Mouse (Mus musculus): Measurements from ENCODE around the gene Mmd.
"Not testable (repeated sequence)": the region's sequence is repeated elsewhere in the genome, so short reads cannot be mapped to it uniquely, and the experiment has no call there.

The Mmd gene

DNA sequence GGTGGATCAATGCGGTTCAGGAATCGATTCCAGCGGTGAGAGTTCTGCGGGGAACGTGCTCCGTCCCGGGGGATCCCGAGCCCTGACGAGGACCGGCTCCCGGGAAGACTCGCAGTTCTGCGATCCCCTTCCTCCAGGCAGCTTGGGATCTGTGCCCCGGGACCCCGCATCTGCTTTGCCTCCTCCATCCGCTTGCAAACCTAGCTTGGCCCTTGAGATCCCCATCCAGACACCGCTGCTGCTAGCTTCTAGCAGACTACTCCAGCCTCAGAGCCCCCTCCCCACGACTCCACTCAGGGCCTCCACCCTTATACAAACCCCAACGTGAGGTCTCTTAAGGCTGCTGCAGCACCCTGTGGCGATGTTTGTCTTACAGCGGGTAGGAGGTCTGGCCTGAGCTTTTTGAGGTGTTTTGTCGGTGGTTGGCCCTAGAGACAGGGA lies 465 bp downstream of the Mmd start:
- no peak for DNase-seq (ENCODE audit: low read depth, low spot score)

DNA sequence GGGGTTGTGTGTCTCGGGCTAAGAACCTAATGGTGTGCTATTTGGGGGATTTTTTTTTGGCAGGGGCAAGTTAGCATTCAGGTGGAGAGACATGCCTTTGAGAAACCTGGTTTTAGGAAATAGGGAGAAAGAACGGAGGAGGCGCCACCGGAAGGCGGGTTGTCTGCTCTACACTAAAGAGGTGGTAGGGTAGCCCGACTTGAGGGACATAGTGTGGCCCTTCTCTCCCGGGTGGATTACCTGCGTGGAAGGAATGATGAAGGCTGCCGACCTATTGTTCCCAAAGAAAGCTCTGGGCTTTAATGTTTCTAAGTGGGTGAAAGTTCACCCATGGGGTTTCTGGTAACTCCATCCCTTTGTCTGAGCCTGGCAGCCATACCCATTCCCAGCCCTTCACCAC lies 933 bp downstream of the Mmd start:
- DNase-seq (ENCODE audit: low read depth, low spot score) = no peak

DNA sequence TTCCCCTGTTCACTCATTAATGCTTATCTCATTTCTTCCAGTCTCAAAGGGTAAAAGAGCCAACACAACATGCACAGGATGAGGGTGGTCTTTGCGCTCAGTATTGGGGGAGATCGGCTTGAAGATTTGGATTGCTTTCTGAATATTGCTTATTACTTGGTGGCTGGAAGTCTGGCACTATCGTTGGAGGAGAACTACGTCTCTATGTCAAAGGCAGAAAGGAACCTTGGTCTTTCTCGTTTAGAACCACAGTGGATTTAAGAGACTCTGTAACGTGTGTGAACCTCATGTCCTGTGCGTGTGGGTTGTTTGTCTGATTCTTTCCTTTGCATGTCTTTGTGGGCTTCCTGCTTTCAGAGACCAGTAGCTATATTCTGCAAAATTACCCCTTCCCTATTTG lies 1.5 kb downstream of the Mmd start:
- no peak for DNase-seq (ENCODE audit: low read depth, low spot score)

DNA sequence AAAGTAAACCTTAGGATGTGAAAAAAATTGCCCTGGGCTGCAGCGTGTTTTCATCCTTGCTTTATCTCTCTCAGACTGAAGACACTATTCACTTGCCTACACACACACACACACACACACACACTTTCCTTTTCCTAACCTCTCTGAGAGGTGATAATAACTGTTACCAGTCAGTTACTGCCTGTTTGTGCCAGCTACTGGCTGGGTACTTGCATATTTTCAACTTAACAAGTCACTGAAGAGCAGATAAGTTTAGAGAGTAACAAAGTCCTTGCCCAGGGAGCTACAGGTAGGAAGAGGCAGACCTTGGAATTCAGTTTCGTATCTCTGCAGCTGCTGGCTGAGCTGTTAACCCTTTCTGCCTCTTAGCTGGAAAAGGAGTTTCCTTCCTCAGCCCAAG lies 2.7 kb downstream of the Mmd start:
- no peak for DNase-seq (ENCODE audit: low read depth, low spot score)

DNA sequence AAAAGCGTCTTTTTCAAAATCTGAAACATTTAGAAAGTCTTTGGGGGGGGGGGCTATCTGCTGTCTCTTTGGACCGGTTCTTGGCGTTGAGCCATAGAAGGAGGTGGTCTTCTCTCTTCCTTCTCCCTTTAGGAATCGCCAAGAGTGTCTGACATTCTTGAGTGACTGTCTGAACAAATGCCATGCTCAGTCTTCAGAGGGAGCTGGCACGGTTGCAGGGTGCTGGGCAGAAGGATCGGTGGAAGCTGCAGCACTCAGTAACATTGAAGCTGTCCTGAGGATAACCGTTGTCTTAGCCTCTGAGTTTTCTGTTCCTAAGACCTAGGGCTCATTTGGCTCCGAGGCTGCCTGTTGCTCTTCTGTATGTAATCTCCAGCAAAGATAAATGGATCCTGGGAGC lies 3.1 kb downstream of the Mmd start:
- DNase-seq (ENCODE audit: low read depth, low spot score) = no peak

DNA sequence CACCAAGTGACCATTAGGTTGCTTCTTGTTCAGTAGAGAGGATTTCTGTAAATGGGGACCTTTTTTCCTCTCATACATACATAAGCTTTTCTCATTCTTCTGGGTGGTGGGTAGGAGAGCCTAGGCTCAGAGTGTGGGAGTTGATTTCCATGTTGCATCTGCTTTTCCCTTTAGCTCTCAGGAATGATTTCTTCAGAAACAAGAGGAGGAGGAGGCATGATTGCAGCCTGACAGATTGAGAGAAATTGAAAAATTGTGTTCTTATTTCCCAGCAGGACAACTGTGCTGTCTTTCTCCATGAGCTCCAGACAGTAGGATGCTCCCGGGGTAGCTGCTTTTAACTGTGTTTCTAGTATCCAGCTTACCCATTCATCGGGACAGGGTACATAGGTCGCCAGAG lies 5.3 kb downstream of the Mmd start:
- peak; percentile 68 for DNase-seq (ENCODE audit: low read depth, low spot score)

DNA sequence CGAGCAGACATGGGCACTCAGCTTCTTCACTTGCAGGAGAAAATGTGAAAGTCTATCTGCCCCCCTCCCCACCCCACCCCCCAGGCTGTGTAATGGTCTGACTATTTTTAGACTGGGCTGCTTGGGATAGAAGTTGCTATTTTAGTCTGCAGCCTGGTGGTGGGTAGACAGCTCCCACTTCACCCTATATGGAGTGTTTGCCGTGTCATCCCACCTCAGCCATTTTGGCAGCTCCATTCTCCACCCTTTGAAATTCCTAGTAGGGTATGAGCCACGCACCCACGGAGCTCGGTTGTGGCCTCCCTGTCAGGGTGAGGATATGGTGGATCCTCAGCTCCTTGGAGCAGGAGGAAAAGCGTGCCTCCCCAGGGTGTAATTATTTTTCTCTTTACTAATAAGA lies 6.4 kb downstream of the Mmd start:
- no peak for DNase-seq (ENCODE audit: low read depth, low spot score)

DNA sequence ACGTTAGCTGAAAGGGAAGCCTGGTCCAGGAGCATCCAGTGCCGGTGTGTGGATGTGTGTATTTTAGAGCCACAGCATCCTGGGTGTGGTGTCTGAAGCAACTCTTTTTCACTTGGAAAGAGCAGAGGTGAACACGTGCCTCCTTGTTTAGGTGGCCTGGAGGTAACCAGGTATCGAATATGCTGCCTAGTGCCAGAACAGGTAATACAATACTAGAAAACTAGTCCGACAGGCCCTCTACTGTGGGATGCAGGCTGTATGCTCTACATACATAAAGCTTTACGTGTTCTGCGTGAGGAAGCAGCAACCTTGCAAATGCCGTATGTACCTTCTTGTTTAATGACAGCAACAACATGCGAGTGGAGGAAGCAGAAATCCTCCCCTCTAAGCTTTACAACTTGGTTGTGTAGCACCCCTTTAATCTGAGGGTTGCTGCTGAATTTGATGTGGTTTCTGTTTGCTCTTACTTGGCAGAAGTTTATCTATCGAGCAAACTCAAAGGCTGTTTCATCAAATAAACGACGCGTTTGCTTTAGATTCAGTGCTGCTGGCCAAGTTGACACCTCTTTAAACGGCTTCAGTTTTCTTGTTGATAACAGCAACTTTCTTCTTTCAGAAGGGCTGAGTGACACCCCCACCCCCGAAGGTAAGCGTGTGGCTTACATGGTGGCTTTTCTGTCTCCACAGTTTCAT lies 7.7 kb downstream of the Mmd start:
- DNase-seq (ENCODE audit: low read depth, low spot score) = no peak

DNA sequence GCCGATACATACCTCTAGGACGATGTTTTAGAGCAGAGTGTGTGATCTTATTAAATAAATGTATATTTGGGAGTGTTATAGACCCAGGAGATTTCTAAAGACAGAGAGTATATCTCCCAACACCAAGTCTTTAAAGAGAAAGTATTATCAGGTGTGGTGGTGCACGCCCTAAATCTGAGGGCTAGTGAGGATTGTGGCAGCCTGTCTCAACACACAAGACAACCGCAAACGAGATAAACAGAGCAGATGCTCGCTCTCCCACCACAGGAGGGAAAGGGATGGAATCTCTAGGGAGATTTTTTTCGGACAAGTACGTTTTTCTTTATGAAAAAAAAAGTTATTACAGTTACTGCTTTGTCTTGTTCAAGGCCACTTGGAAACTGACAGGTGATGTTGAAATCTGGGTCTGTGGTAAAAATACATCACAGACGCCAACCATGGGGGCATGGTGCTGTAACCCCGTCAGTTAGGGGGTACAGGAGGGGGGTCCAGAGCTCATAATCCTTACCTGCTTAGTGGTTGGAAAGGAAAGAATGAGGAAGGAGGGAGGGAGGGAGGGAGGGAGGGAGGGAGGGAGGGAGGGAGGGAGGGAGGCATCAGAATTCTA lies 9.2 kb downstream of the Mmd start:
- DNase-seq (ENCODE audit: low read depth, low spot score) = no peak

DNA sequence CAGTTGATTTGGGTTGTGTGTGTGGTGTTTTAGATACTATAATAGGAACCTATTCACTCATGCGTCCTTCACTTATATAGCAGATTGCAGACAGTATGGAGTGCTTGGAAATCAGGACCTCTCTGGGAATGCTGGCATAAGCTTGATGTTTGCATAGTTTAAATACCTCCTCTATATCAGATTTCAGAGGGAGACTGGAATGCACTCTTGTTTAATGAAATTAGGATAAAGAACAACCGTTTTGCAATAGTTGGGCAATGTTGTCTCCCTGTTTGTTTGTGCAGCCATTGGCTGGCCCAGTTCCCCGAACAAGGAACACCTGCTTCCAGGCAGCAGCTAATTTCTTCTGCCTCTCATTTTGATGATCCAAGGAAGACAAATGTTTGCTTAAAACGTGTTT lies 9.8 kb downstream of the Mmd start:
- no peak for DNase-seq (ENCODE audit: low read depth, low spot score)

DNA sequence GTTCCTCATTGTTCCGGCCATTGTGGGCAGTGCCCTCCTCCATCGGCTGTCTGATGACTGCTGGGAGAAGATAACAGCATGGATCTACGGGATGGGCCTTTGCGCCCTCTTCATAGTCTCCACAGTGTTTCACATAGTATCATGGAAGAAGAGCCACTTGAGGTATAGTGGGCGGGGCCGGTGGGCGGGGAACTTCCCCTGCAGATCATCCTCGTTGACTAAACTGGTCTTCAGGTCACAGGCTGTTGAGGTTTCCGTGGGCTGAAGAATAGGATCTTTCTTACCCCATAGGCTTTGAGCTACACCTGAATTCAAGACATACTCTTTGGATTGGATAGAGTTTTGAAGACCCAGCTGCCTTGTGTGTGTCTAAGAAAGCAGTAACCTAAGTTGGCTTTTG lies 10.6 kb downstream of the Mmd start:
- no peak for DNase-seq (ENCODE audit: low read depth, low spot score)

DNA sequence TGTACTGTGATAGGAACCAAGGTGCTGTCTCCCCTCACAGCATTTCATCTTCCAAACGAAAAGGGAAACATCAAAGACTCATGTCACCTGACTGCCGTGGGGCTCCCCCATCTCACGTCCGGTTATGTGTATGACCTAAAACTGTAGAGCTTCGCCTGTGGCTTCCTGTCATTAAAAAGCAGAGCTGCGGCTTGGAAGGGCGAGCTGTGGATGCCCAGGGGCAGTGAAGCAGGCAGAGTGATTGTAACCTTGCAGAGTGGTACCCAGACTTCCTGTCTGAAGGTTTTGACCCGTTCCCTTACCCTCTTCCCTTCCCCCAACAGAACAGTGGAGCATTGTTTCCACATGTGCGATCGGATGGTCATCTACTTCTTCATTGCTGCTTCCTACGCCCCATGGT lies 14.9 kb downstream of the Mmd start:
- DNase-seq (ENCODE audit: low read depth, low spot score) = no peak

DNA sequence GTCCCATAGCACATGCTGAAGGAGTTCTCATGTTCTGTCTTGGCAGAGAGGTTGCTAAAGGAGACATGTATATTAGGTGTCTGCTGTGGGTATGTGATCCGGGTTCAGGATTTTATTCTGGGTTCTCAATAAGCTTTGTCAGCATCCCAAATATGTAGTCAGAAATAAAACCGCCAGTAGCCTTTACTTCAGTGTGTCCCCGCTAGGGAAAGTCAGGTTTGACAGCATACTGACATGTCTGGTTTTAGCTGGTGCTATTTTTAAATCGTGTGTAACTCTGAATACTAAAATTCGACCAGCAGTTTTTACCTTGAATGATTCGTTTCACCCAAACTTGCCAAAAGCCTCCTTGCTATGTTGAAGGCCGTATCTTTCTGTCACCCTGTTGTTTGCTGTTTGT lies 16.3 kb downstream of the Mmd start:
- no peak for DNase-seq (ENCODE audit: low read depth, low spot score)

DNA sequence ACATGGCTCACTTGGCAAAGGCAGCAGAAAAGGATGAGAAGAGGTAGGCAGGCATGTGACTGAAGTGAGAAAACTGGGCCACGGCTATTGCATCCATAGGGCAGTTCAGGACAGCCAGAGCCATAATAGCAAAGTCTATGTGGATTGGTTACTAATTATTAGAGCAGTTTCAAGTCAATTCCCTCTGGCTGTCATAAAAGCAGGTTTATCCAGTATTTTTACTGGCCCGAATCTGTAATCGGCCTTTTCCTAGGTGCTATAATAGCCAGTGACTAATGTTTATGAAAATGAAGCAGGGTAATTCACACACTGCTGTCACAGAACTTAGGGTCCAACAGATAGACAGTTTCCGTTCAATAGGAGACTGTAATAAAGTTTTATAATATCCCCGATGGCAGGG lies 19.7 kb downstream of the Mmd start:
- DNase-seq (ENCODE audit: low read depth, low spot score) = no peak

DNA sequence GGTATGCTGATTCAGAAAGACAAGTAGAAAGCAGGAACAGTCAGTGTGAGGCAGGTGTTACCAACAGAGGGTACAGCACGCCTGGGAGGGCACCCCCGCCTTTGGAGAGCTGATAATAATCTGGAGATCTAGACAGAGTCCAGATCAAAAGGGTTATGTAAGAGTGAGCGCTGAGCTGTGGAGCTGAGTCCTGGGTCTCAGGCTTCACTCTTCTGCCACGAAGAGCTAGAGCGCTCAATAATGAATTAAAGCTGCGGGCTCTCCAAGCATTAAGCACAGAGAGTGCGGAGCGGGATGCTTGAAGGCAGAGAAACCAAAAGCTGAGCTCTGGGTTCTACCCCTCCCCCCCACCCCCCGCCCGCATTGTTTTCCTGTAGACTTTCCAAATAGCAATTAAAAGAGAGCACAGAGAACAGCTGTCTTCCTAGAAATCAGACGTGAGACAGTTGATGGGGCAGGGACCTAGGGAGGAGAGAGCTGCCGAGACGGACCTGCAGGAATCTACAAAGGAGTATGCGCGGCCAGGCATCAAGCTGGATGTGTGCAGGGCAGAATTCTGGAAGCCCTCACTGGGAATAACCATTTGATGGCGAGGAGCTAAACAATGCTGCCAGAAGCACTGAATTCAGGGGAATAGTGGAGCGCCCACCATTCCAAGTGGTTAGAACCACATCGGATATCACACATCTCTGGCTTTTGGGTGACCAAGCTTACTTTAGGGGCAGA lies 20.3 kb downstream of the Mmd start:
- no peak for DNase-seq (ENCODE audit: low read depth, low spot score)

DNA sequence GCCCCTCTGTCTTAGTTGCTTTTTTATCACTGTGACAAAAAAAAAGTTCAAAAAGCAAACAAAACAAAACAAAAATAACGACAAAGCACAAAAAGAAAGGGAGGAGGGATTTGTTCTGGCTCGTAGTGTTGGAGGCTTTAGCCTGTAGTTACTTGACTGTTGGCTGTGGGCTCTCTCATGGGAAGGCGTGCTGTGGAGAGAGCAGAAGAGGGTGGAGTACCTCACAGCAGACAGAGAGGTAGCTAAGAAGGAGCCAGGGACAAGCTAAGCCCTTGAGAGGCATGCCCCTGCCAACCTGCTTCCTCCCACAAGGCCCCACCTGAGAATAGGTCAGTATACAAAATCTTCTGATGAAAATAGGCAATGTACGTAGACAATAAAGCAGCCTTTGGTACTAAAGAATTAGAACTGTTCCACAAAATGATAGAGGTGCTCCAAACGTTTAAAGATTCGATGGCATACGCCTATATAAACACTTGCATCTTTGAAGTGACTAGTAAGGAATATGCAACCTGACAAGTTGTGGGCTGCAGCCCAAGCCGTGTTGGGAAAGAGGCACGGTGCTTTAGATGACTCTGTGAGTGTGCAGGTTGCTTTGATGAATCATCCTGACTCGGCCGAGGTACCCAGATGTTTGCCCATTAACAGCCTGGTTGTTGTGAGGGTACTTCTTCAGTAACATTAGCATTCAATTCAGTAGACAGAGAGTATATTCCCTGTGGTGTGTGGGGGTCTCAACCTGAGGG lies 21.0 kb downstream of the Mmd start:
- DNase-seq (ENCODE audit: low read depth, low spot score) = no peak

DNA sequence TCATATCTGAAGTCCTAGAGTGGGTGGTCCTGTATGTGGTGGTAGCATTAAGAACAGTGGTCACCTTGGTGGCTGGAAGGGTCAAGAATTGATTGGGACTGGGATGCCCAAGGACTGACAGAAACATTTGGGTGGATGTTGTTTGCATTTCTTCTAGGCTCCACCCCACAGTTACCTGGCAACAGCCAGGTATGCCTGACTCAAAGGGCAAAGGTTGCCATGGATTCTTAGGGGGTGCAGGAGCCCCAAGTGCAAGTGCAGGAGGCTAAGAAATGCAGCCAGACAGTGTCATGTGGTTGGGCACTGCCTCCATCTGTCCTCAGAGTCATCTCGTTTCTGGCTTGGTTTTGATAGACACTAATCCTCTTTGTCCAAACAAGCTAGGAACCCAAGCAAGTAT lies 24.9 kb downstream of the Mmd start:
- no peak for DNase-seq (ENCODE audit: low read depth, low spot score)

DNA sequence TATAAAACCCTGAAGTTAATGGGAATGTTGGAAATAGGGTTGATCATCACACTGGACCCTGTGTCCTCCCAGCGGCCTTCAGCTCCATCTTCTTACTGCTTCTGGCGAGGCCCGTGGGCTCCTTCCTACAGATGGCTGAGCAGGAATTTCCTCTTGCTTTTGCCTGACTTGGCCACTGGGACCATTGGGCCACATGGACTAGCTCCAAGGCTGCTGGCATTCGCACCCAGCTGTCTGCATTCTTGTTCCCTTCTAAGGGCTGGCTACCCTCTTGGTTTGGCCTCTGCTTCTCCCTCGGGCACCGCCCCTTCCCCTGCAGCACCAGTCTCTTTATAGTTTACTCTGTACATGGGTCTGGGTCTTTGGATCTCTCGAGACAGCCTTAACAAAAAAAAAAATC lies 26.4 kb downstream of the Mmd start:
- DNase-seq (ENCODE audit: low read depth, low spot score) = no peak

DNA sequence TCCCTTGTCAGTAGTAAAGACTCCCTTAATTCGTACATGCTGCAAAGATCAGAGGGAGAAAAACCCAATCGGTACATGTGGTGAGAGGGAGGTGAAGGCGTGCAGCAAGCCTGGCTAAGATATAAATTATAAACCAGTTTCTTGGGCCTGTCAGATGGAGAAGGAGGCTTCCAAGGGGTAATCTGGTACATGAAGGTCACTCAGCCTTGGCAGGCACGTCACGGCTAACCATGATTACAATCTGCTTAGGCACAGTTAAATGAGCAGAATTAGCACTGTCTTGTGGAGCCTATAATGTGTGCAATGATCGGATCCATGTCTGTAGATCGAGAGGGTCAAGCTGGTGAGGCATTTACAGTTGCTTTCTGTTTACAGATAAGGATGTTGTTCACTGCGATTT lies 26.9 kb downstream of the Mmd start:
- no peak for DNase-seq (ENCODE audit: low read depth, low spot score)

DNA sequence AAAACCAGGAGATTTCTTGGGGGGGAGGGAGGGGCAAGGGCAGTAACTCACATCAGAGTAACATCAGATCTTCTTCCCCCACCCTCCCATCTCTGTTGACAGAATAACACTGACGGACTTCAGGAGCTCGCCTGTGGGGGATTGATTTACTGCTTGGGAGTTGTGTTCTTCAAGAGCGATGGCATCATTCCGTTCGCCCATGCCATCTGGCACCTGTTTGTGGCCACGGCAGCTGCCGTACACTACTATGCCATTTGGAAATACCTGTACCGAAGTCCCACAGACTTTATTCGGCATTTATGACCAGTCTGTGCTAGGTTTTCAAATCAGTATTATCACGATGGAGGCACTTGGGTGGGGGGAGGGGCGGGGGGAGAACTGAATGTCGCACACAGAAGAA lies 27.3 kb downstream of the Mmd start:
- no peak for DNase-seq (ENCODE audit: low read depth, low spot score)

DNA sequence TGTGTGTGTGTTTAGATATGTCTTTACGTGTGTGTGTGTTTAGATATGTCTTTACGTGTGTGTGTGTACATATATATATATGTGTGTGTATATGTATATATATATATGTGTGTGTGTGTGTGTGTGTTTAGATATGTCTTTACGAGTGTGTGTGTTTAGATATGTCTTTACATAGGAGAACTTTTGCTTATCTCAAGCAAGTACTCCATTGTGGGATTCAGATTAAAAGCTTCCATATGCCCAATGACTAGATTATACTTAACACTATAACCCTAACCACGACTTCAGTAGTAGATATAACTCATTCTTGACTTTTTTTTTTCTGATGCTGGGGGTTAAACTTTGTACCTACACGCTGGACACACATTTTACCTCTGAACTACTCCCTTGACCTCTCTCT lies 30.8 kb downstream of the Mmd start:
- no peak for DNase-seq (ENCODE audit: low read depth, low spot score)

DNA sequence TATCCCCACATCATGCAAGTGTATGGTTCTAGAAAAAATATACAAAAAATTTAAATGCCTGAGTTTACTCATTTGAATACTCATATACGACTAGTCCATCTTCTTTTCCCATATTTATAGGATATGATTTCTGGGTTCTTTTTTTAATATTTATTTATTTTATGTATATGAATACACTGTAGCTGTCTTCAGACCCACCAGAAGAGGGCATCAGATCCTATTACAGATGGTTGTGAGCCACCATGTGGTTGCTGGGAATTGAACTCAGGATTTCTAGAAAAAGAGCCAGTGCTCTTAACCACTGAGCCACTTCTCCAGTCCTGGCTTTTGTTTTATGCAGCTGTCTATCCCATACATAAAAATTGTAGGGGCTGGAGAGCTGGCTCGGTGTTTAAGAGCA lies 32.7 kb downstream of the Mmd start:
- DNase-seq (ENCODE audit: low read depth, low spot score) = not testable (repeated sequence)

DNA sequence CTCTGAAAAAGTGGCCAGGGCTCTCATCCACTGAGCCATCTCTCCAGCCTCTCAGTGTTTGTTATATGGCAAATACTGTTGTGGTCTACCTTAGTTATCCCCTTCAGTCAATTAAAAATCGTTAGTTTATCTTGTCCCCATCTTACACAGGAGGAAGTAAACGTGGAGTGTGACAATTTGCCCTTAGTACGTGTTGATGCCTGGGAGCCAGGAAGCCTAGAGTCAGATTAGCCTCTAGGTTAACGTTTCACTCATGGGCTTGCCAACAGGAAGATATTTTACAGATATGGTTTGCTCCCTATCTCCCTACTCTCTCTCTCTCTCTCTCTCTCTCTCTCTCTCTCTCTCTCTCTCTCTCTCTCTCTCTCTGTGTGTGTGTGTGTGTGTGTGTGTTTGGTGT lies 33.9 kb downstream of the Mmd start:
- DNase-seq (ENCODE audit: low read depth, low spot score) = no peak
